Mouse (Mus musculus): ENCODE results near the gene 3110009E18Rik. TPM values are rescaled to one million over a fixed set of nuclear protein-coding genes. Genes with fewer than 3 reads are reported as not detected.

The 3110009E18Rik gene
- total and polyA plus RNA-seq, 3 experiments: 15.1 to 16.5 TPM; not detected in 1

DNA sequence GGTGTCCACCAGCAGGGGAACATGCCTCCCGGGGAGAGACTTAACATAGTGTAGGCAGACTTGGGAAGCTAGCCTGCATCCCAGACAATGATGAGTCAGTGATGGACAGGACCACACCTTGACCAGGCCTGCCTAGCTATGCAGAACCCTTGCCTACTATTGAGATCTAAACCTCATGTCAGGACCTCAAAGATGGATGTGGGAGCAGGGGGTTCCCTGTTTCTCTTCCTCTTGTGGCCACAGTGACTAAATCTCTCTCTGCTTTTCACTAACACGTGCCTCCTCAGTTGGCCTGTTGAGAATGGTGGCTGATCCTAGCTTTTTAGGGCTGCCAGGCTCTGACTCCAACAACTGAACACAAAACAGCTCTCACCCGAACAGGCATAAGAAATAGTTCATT lies 81.6 kb downstream of the 3110009E18Rik start:
- Histone ChIP-seq H3K9ac (ENCODE audit: control insufficient read depth, low read depth, low read length, poor library complexity, severe bottlenecking) (no peak overlapping the region), H3K27ac (ENCODE audit: control insufficient read depth, low read depth, low read length) (no peak overlapping the region), H3K36me3 (ENCODE audit: control insufficient read depth in 1 of 2, insufficient read depth in 2 of 2, low read length in 2 of 2) (no peaks in the 10 kb centered on the region), H3K4me3 (ENCODE audit: control insufficient read depth in 1 of 2, insufficient read depth in 1 of 2, low read depth in 2 of 2, low read length in 2 of 2) (no peak overlapping the region), H3K9me3 (replicated peaks; ENCODE audit: insufficient read depth, low read length) (no peaks in the 10 kb centered on the region), H3K4me1 (ENCODE audit: control insufficient read depth in 1 of 2, insufficient read depth in 2 of 2, low read length in 2 of 2) (no peaks in the 10 kb centered on the region), H3K79me2 (ENCODE audit: control insufficient read depth, insufficient read depth, low read length, poor library complexity) (no peaks in the 10 kb centered on the region), H3K27me3 (ENCODE audit: control insufficient read depth in 1 of 2, insufficient read depth in 2 of 2, low read length in 2 of 2) (no peaks in the 10 kb centered on the region)
- TF ChIP-seq ETS1 (IDR thresholded peaks at IDR 0.05; ENCODE audit: low read depth, low read length) (no peak), GABPA (IDR thresholded peaks at IDR 0.05; ENCODE audit: low read depth, low read length) (no peak), ZMIZ1 (IDR thresholded peaks at IDR 0.05; ENCODE audit: low read depth, low read length) (no peak), TAL1 (IDR thresholded peaks at IDR 0.05; ENCODE audit: low read length) (no peak)
- no peak for DNase-seq (ENCODE audit: low read depth, low spot score)

DNA sequence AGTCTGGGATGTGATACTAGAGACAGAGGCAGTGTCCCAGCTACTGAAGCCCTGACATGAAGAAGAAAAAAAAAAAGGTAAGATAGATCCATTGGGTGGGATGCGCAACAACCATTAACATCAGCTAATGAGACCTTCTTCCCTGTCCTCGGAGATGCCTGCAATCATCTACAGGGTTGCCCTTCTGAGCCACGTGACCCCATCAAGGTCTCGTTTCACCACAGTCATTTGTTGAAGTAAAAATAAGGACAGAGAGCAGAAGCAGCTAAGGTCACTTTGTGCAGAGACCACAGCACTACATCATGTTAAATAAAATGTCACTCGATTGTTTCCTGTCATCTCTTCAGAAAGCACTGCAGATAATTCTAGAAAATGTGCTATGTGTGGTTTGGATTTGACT lies 82.8 kb downstream of the 3110009E18Rik start:
- Histone ChIP-seq H3K4me1 (ENCODE audit: control insufficient read depth in 1 of 2, insufficient read depth in 2 of 2, low read length in 2 of 2) (no peaks in the 10 kb centered on the region), H3K9ac (ENCODE audit: control insufficient read depth, low read depth, low read length, poor library complexity, severe bottlenecking) (no peak overlapping the region), H3K27ac (ENCODE audit: control insufficient read depth, low read depth, low read length) (no peak overlapping the region), H3K4me3 (ENCODE audit: control insufficient read depth in 1 of 2, insufficient read depth in 1 of 2, low read depth in 2 of 2, low read length in 2 of 2) (no peak overlapping the region), H3K79me2 (ENCODE audit: control insufficient read depth, insufficient read depth, low read length, poor library complexity) (no peaks in the 10 kb centered on the region), H3K9me3 (replicated peaks; ENCODE audit: insufficient read depth, low read length) (no peaks in the 10 kb centered on the region), H3K27me3 (ENCODE audit: control insufficient read depth in 1 of 2, insufficient read depth in 2 of 2, low read length in 2 of 2) (no peaks in the 10 kb centered on the region), H3K36me3 (ENCODE audit: control insufficient read depth in 1 of 2, insufficient read depth in 2 of 2, low read length in 2 of 2) (no peaks in the 10 kb centered on the region)
- DNase-seq (ENCODE audit: low read depth, low spot score): no peak
- no peak for TF ChIP-seq SMC3 (IDR thresholded peaks at IDR 0.05; ENCODE audit: low read depth, low read length)
- no peak for TF ChIP-seq CTCF (IDR thresholded peaks at IDR 0.05 in 2 of 3, conservative IDR thresholded peaks at IDR 0.05 in 1 of 3; ENCODE audit: control insufficient read depth in 1 of 3, insufficient read depth in 1 of 3, low read depth in 2 of 3, low read length in 3 of 3, poor library complexity in 1 of 3, severe bottlenecking in 1 of 3)
- no peak for TF ChIP-seq POLR2AphosphoS2 (IDR thresholded peaks at IDR 0.05; ENCODE audit: low read length)
- no peak for TF ChIP-seq EP300 (IDR thresholded peaks at IDR 0.05; ENCODE audit: low read depth in 1 of 2, low read length in 2 of 2)
- no peak for TF ChIP-seq ZMIZ1 (IDR thresholded peaks at IDR 0.05; ENCODE audit: low read depth, low read length)
- TF ChIP-seq TBP (IDR thresholded peaks at IDR 0.05; ENCODE audit: low read depth, low read length): no peak
- TF ChIP-seq NRF1 (IDR thresholded peaks at IDR 0.05; ENCODE audit: insufficient read depth, low read depth, low read length, poor library complexity, severe bottlenecking): no peak
- no peak for TF ChIP-seq SIN3A (IDR thresholded peaks at IDR 0.05; ENCODE audit: low read length)
- no peak for TF ChIP-seq NELFE (IDR thresholded peaks at IDR 0.05; ENCODE audit: low read depth, low read length)
- no peak for TF ChIP-seq ELF1 (IDR thresholded peaks at IDR 0.05; ENCODE audit: low read depth, low read length)
- TF ChIP-seq POLR2A (IDR thresholded peaks at IDR 0.05; ENCODE audit: control insufficient read depth in 1 of 2, insufficient read depth in 1 of 2, low read depth in 1 of 2, low read length in 2 of 2, poor library complexity in 1 of 2): no peak
- TF ChIP-seq MAX (IDR thresholded peaks at IDR 0.05; ENCODE audit: low read length): no peak
- TF ChIP-seq USF1 (IDR thresholded peaks at IDR 0.05; ENCODE audit: low read depth, low read length): no peak

DNA sequence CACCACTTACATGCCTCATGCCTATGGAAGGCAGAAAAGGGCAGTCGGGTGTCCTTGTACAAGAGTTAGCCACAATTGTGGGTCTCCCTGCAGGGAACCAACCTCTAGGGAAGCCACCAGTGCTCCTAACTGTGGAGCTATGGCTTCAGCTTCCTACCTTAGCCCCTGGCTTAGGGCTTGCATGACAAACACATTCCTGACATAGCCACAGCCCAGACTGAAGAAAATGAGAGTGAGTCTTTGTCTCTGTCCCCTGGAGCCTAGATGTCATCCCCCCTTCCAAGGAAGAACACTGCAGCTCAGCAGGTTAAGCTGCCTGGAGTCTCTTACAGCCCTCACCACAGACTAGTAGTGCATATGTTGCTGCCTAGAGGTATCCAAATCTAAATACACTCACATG lies 83.8 kb downstream of the 3110009E18Rik start:
- Histone ChIP-seq H3K9me3 (replicated peaks; ENCODE audit: insufficient read depth, low read length) (no peaks in the 10 kb centered on the region), H3K4me1 (ENCODE audit: control insufficient read depth in 1 of 2, insufficient read depth in 2 of 2, low read length in 2 of 2) (no peaks in the 10 kb centered on the region), H3K27ac (ENCODE audit: control insufficient read depth, low read depth, low read length) (no peak overlapping the region), H3K9ac (ENCODE audit: control insufficient read depth, low read depth, low read length, poor library complexity, severe bottlenecking) (no peak overlapping the region), H3K36me3 (ENCODE audit: control insufficient read depth in 1 of 2, insufficient read depth in 2 of 2, low read length in 2 of 2) (no peaks in the 10 kb centered on the region), H3K27me3 (ENCODE audit: control insufficient read depth in 1 of 2, insufficient read depth in 2 of 2, low read length in 2 of 2) (no peaks in the 10 kb centered on the region), H3K4me3 (ENCODE audit: control insufficient read depth in 1 of 2, insufficient read depth in 1 of 2, low read depth in 2 of 2, low read length in 2 of 2) (no peak overlapping the region), H3K79me2 (ENCODE audit: control insufficient read depth, insufficient read depth, low read length, poor library complexity) (no peaks in the 10 kb centered on the region)
- TF ChIP-seq GATA1 (IDR thresholded peaks at IDR 0.05; ENCODE audit: low read depth, low read length): no peak
- DNase-seq (ENCODE audit: low read depth, low spot score): no peak
